Mouse (Mus musculus) stomach, embryonic 14.5 days (tissue): ENCODE results near the gene Thop1. TPM values are rescaled to one million over a fixed set of nuclear protein-coding genes. Genes with fewer than 3 reads are reported as not detected.
"Not testable (repeated sequence)": the region's sequence is repeated elsewhere in the genome, so short reads cannot be mapped to it uniquely, and the experiment has no call there.

Source experiments
- ATAC-seq: fragments of 200-750 bp; cut with Nextera tagmentation; 2 replicates; pipeline ENCODE4 v1.8.0; 2017; ENCODE audit warnings: low read depth, moderate TSS enrichment; ENCODE audit not compliant: insufficient number of reproducible peaks, insufficient read depth, low FRiP score
- H3K27ac ChIP-seq: fragments of 300-500 bp; sonication (generic); 2 replicates; pipeline ENCODE4 v1.5.1; 2014; ENCODE audit warnings: mild to moderate bottlenecking, low read length, moderate library complexity, mixed read lengths
- H3K27me3 ChIP-seq: fragments of 300-500 bp; sonication (generic); 2 replicates; pipeline ENCODE4 v1.6.1; 2014; ENCODE audit warnings: low read length, control low read depth, mixed read lengths; ENCODE audit not compliant: control insufficient read depth, insufficient read depth
- H3K36me3 ChIP-seq: fragments of 300-500 bp; sonication (generic); 2 replicates; pipeline ENCODE4 v1.6.1; 2014; ENCODE audit warnings: mild to moderate bottlenecking, control low read depth, low read length, moderate library complexity, mixed read lengths; ENCODE audit not compliant: control insufficient read depth, insufficient read depth
- H3K4me1 ChIP-seq: fragments of 300-500 bp; sonication (generic); 2 replicates; pipeline ENCODE4 v1.6.1; 2014; ENCODE audit warnings: low read length, control low read depth, mixed read lengths; ENCODE audit not compliant: control insufficient read depth, insufficient read depth
- H3K4me2 ChIP-seq: fragments of 300-500 bp; sonication (generic); replicated peaks from 2 replicates; pipeline ENCODE4 v1.6.1; 2014; ENCODE audit warnings: low read depth, low read length, control low read depth
- H3K4me3 ChIP-seq: fragments of 300-500 bp; sonication (generic); 2 replicates; pipeline ENCODE4 v1.5.1; 2014; ENCODE audit warnings: low read depth, low read length, control low read depth
- H3K9ac ChIP-seq: fragments of 300-500 bp; sonication (generic); replicated peaks from 2 replicates; pipeline ENCODE4 v1.6.1; 2014; ENCODE audit warnings: low read depth, mild to moderate bottlenecking, control low read depth, low read length, moderate library complexity, mixed read lengths
- H3K9me3 ChIP-seq: fragments of 300-500 bp; sonication (generic); 2 replicates; pipeline ENCODE4 v1.6.1; 2016; ENCODE audit warnings: low read depth, low read length, control low read depth; ENCODE audit not compliant: control insufficient read depth
- WGBS: fragments of 180-500 bp; shearing (Covaris S2); extraction: QIAGEN DNeasy Blood & Tissue Kit; methylation state at CpG from one replicate; pipeline ENCODE4 v1.1.7; 2014; 5-methylcytosine and 5-hydroxymethylcytosine counted together
- polyA plus RNA-seq: library from polyadenylated mRNA; unstranded; fragments of >200 nt; fragmentation: Nextera tagmentation; extraction: Ambion mirVana; gene quantifications from 2 replicates; pipeline ENCODE4 v1.2.1, GENCODE M21; 2014

The Thop1 gene
- polyA plus RNA-seq, 1 experiment from 2014 or later: 39.9 TPM

DNA sequence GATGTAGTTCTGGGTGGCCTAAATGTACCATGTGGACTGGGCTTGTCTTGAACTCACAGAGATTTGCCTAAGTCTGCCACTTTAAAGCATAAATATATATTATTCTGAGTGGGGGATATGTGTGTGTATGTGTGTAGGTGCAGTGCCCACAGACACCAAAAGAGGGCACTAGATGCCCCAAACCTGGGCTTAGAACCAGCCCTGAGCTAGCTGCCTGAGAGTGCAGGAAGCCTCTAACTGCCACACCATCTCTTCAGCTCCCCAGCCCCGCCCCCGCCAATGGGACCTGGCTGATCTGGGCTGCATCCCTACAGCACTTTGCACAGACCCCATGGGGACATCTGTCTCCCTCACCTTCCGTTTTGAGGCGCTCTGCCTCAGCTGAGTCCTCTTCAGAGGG, 19.2 kb upstream of the Thop1 start:
- 84% methylated on average over 4 of the region's 4 CpGs for WGBS
- no peaks in the 10 kb centered on the region for H3K4me1 ChIP-seq
- no peaks in the 10 kb centered on the region for H3K27me3 ChIP-seq
- no peaks in the 10 kb centered on the region for H3K9me3 ChIP-seq
- ATAC-seq: no peak
- H3K36me3 ChIP-seq: peaks cover 62% of the 10 kb centered on the region
- H3K9ac ChIP-seq: no peak overlapping the region
- H3K4me2 ChIP-seq: no peak overlapping the region
- no peak overlapping the region for H3K4me3 ChIP-seq
- H3K27ac ChIP-seq: no peak overlapping the region

DNA sequence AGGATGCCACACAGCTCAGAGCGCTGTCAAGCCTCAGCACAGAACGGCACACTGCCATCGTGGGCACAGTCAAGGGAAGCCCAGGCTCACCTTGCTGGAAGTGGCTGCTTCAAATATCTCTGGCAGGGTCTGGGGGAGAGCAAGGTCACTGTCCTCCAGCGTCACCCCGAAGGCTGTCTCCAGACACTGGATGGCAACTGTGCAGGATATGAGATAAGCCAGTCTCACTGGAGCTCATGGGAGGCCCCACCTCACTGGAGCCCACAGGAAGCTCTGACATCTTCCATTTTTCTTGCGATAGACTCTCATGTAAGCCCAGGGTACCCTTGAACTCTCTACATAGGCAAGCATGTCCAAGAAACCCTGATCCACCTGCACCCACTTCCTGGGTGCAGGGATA, 18.7 kb upstream of the Thop1 start:
- no peaks in the 10 kb centered on the region for H3K4me1 ChIP-seq
- ATAC-seq: no peak

DNA sequence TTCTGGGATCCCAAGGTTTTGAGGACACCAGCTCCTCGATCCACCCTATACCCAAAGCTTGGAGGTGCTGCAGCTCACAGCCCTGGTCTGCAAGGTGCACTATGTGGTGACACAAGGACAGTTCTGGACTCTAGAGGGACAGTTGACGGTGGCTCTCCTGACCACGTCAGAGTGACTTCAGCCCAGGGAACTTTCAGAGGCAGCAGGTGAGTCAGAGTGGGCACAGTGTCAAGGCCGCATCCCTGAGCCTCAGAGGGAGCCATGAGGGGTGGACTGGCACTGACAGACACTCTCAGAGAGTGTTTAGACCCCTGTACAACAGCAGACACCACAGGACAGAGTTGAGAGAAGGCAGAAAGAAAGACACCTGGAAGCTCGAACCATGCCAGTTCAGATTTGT, 17.3 kb upstream of the Thop1 start:
- Histone ChIP-seq H3K27ac (no peak overlapping the region), H3K9ac (no peak overlapping the region), H3K27me3 (no peaks in the 10 kb centered on the region), H3K4me1 (no peaks in the 10 kb centered on the region), H3K4me2 (no peak overlapping the region), H3K9me3 (no peaks in the 10 kb centered on the region), H3K36me3 (peaks cover 45% of the 10 kb centered on the region), H3K4me3 (no peak overlapping the region)
- no peak for ATAC-seq
- 91% methylated on average over 5 of the region's 5 CpGs for WGBS

More for the DNA sequence above, 18.7 kb upstream of the Thop1 start:
- Histone ChIP-seq H3K27ac (no peak overlapping the region), H3K27me3 (no peaks in the 10 kb centered on the region), H3K9ac (no peak overlapping the region), H3K4me3 (no peak overlapping the region), H3K9me3 (no peaks in the 10 kb centered on the region), H3K4me2 (no peak overlapping the region), H3K36me3 (peaks cover 59% of the 10 kb centered on the region)
- WGBS: 88% methylated on average over 6 of the region's 6 CpGs

DNA sequence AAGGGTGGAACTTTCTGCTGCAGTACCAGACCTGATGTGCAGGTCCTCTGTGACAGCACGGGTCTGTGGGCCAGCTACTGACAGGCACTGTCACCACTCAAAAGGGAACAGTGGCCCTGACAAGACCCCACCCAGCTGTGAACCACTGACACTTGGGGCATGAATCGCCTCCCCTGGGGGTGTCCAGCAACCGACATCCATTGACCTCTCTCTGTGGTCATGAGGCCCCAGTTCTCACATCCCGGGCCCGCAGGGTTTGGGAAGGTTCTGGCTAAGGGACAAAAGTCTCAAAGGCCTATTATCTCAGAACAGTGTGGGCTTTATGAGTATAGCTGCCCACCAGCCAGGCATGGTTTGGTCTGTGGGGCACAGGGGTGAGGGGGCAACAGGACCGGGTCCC, 14.7 kb upstream of the Thop1 start:
- Histone ChIP-seq H3K36me3 (peaks cover 21% of the 10 kb centered on the region), H3K4me3 (no peak overlapping the region), H3K27me3 (no peaks in the 10 kb centered on the region), H3K9me3 (no peaks in the 10 kb centered on the region), H3K4me2 (no peak overlapping the region), H3K9ac (no peak overlapping the region; the same call in 1 of the 2 replicates), H3K4me1 (peaks cover 12% of the 10 kb centered on the region), H3K27ac (no peak overlapping the region)
- 88% methylated on average over 6 of the region's 6 CpGs for WGBS
- no peak for ATAC-seq

DNA sequence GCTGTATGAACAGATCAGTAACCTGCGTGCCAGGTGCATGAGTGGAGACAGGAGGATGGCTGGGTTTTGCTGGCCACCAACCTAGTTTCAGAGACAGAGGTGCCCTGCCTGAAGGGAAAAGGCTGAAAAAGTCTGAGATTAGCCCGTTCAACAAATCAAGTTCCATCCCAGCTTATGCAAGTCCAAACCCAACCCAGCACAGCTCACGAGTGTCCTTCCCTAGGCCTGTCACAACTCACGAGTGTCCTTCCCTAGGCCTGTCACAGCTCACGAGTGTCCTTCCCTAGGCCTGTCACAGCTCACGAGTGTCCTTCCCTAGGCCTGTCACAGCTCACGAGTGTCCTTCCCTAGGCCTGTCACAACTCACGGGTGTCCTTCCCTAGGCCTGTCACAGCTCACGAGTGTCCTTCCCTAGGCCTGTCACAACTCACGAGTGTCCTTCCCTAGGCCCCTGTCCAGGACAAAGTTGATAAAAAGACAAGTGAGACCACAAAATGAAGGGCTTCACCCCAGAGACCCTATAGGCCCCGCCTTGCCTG, 14.0 kb upstream of the Thop1 start:
- not testable (repeated sequence) for H3K4me2 ChIP-seq, H3K9me3 ChIP-seq, H3K4me3 ChIP-seq, H3K9ac ChIP-seq, H3K27me3 ChIP-seq, ATAC-seq, H3K27ac ChIP-seq
- Histone ChIP-seq H3K4me1 (peaks cover 12% of the 10 kb centered on the region), H3K36me3 (peaks cover 14% of the 10 kb centered on the region)
- 80% methylated on average over 11 of the region's 11 CpGs for WGBS

DNA sequence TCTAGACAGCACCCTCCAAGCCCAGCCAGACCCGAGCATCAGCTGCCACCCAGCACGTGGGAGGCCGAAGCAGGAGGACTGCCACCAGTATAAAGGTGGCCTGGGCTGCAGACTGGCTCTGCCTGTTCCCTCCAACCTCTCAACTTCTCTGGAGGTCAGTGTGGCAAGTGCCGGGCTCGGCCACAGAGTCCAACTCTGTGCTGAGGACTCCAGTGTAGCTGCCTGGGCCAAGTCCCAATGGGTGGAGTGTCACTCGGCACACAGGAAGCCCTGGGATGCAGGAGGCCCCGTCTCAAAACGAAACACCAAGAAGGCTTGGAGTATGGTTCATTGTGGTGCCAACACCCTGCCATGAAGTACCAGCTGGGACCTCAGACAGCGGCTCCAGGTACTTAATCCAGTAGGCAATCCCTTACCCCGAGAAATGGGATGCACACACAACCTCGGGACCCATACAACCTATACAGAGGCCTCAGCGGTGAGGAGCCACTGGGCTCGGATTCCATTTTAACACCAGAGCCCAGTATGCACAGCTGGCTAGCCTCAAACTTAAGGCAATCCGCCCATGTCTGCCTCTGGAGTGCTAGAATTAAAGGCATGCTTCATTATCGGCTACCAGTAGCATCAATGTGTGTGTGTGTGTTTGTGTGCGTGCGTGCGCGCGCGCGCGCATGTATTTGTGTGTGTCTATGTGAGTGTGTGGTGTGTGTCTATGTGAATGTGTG, 12.3 kb upstream of the Thop1 start:
- Histone ChIP-seq H3K9me3 (no peaks in the 10 kb centered on the region), H3K27ac (no peak overlapping the region), H3K27me3 (no peaks in the 10 kb centered on the region), H3K4me1 (peaks cover 12% of the 10 kb centered on the region), H3K4me2 (no peak overlapping the region), H3K9ac (no peak overlapping the region), H3K4me3 (no peak overlapping the region), H3K36me3 (no peaks in the 10 kb centered on the region)
- 90% methylated on average over 23 of the region's 23 CpGs for WGBS
- ATAC-seq: no peak

DNA sequence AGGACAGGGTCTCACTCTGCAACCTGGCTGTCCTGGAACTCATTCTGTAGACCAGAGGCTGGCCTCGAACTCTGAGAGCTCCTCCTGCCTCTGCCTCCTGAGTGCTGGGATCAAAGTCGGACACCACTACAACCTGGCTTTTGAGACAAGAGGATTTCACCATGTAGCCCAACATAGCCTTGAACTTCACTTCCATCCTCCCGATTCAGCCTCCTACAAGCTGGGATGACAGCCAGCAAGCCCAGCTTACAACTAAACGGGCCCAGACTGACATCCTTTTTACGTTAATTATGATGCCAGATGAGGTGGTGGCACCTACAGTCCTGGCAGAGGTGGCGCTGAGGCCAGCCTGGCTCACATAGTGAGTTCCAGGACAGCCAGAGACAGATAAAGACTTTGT, 10.9 kb upstream of the Thop1 start:
- Histone ChIP-seq H3K4me2 (peak overlapping the region; percentile 89), H3K27me3 (no peaks in the 10 kb centered on the region), H3K27ac (no peak overlapping the region), H3K4me3 (peak overlapping the region; percentile 84), H3K4me1 (peaks cover 12% of the 10 kb centered on the region), H3K9me3 (no peaks in the 10 kb centered on the region), H3K9ac (no peak overlapping the region), H3K36me3 (no peaks in the 10 kb centered on the region)
- ATAC-seq: no peak
- 85% methylated on average over 6 of the region's 6 CpGs for WGBS

DNA sequence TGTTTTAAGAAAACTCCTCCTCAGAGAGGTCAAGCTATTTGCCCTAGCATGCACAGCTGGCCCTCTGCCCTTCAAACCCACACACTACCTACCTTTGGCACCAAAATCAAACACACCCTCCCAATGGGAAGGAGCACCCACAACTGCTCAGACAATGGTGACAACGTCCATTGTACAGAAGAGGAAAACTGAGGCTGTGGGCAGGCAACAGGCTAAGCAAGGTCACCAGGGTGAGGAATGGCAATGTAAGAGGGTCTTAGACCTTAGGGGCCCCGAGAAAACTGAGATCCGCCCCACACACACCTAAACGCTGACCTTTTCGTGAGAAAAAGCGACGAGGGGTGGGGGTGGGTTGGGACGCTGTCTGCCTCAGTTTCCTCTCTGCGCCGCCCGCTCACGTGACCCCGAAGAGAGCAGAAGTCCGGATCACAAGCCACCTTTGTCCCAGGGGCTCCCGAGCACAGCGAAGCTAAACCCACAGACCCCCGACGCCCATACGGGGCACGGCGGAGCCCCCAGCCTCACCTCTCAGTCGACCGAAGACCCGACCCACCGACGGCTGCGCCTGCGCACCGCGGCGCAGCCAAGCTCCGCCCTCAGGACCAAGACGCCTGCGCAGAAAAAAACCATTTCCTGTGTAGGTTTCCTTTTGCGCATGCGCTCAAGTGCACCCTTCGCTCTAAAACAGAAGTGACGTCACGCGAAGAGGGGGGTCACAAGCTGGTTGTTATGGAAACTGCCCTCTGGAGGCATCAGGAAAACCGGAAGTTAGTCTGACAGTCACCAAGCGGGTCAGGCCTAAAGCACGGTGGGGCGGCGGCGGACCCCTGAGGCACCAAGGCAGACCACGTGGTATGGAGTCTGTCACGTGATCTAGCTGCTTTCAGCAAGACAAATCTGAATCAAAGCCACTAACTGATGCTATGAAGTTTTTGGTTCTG, 10.0 kb upstream of the Thop1 start, which contains the start of gene Sgta:
Sgta (minus strand) TSS at position 579 of the 941 bp plus-strand sequence.
- Histone ChIP-seq H3K36me3 (no peaks in the 10 kb centered on the region), H3K9me3 (no peaks in the 10 kb centered on the region), H3K9ac (peak within 1 kb of the TSS; percentile 75), H3K4me2 (peak within 1 kb of the TSS; percentile 89), H3K4me3 (peak within 1 kb of the TSS; percentile 84), H3K27me3 (no peaks in the 10 kb centered on the region), H3K27ac (no peak within 1 kb of the TSS), H3K4me1 (peaks cover 12% of the 10 kb centered on the region)
- 0% methylated on average over 48 of the region's 48 CpGs for WGBS
- peak; percentile 94 for ATAC-seq
